Mouse (Mus musculus) frontal cortex, postnatal 36 days (tissue): Measurements from ENCODE around the gene Fcgr2b.
"Not testable (repeated sequence)": the region's sequence is repeated elsewhere in the genome, so short reads cannot be mapped to it uniquely, and the experiment has no call there.

ENCODE experiments used
- DNase-seq, 2 experiments: peaks; one replicate each; pipeline ENCODE4 v3.0.0; 2022; ENCODE audit warnings: low spot score in 2 of 2

The Fcgr2b gene

DNA sequence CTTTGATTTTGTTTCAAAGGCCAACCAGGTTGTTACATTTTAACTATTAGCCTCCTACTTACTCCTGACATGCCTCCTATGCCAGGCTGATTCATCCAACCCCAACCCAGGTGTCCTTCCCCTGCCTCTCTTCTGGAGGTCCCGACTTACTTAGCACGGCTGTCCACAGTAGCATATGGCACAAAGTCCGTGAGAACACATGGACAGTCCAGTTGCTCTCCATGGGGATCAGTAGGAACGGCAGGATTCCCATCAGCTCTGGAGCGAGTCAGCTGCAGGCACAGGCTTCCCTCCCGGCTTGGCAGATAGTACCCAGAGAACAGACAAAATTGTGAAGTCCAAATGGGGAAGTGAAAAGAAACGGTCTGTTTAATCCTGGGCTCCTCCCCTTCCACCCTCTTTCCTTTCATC lies 591 bp downstream of the Fcgr2b start:
- no peak for DNase-seq

DNA sequence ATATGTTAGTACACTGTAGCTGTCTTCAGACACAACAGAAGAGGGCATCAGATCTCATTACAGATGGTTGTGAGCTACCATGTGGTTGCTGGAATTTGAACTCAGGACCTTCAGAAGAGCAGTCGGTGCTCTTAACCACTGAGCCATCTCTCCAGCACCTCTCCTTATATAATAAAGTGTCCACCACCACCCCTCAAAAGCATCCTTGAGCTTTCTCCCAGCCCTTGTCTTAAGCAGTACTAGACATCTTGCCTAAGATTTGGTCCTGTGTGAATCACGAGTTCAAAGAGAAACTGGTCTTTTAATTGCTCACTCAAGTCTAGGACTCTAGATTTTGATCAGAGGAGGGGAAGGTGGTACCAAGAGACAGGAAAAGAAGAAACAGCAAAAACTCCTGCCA lies 997 bp downstream of the Fcgr2b start:
- not testable (repeated sequence) for DNase-seq

DNA sequence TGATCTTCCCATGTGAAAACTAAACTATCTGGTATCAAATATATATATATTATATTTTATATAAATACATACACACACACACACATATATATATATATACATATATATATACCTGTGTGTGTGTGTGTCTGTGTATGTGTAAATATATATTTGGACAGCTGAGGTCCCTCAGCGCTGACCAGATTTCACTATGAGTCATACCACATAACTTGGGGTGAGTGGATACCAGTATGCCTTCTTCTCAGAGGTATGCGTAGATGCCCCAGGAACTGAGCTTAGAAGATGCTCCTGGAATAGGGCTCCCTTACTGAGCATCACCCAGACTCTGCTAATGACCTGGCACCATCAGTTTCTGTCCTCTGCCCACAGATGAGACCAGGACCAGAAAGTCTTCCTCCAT lies 1.6 kb downstream of the Fcgr2b start:
- no peak for DNase-seq

DNA sequence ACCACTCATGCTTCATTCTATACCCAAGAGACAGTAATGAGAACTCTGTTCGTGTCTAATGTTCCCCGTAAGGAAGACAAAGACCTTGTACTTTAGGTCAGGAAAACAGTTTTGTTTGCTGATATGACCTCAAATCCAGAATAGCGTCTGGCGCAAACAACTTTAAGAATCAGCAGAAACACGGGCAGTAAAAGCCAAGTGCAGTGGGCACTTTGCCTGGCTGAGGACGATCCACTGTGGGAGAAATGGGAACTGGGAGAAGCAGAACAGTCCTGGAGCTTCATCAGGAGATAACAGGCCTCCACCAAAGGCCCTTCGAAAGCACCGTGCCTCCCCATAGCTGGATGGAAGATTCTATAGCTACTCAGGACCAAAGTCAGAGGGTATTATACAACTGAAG lies 2.2 kb downstream of the Fcgr2b start:
- DNase-seq, result no peak

DNA sequence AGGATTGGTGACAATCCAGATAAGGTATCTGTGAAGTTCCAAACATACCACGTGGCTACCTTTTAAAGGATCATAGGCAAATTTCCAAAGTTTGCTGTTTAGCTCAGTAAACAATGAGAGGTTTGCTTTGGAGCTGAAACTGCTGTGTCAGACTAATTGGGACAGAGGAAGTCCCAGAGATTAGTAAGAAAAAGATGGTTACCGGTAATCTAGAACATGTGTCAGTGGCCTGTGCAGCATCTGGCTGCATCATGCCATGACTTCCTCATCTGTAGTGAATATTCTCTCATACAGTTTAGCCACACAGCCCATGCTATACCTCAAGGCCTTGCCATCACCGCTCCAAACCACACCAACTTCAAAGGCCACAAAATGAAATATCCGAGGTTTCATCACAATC lies 3.4 kb downstream of the Fcgr2b start:
- no peak for DNase-seq

DNA sequence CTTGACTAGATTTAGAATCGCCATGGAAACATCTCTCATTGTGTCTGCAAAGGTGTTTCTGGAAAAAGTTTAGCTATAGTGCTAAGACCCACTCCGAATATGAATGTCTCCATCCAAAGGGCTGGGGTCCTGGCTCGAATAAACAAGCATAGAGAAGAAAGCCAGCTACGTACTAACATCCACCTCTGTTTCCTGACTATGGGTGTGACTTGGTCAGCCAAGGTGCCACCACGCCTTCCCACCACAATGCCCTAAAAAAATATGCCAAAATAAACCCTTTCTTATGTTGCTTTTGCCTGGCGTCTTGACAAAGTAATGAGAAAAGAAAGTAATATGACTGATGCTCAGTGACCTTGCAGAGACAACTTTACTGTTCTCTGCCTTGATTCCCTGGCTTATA lies 3.9 kb downstream of the Fcgr2b start:
- DNase-seq, result no peak

DNA sequence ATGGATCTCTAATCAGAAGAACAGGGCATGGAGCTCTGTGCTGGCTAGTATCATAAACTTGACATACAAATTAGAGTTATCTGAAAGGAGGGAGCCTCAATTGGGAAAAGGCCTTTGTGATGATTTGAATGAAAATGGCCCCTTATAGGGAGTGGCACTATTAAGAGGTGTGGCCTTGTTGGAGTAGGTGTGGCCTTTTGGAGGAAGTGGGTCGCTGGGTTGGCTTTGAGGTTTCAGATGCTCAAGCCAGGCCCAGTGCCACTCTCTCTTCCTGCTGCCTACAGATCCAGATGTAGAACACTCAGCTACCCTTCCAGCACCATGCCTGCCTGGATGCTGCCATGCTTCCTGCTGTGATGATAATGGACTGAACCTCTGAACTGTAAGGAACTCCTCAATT lies 7.8 kb downstream of the Fcgr2b start:
- no peak for DNase-seq

DNA sequence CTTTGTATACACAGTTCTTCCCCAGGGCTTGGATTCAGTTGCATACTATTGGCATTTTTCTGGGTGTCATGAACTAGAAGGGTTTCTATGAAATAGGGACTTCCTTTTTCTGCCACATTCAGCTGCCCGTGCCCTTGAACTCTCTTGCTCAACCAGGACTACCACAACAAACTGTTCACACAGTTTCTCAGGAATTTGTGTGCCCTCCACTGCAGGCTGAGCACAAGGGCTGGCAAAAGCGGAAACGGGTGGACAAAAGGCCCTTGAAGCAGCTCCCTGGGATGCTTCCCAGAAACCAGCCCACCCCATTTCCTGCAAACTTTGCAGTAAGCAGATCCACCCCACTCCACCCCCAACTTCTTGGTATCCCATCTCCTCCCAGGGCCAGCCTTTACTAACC lies 8.8 kb downstream of the Fcgr2b start:
- no peak for DNase-seq

DNA sequence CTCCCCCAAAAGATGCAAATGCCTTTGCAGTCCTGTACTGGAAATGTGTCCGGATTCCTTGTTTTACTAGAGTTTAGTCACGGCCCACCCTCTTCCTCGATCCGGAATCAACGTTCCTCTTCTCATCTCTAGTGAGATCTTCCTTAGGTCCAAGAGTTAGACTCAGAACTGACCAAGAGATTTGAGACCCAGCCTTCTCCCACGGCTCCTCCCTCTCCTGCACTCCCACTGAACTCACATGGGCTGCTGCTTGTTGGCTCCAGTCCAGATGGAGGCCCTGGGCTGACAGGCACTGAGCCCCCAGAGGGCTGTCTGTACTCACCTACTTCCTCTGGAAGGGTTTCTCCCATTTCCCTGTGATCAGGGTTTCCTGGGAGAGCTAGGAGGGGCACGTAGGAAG lies 13.3 kb downstream of the Fcgr2b start:
- DNase-seq, result no peak

DNA sequence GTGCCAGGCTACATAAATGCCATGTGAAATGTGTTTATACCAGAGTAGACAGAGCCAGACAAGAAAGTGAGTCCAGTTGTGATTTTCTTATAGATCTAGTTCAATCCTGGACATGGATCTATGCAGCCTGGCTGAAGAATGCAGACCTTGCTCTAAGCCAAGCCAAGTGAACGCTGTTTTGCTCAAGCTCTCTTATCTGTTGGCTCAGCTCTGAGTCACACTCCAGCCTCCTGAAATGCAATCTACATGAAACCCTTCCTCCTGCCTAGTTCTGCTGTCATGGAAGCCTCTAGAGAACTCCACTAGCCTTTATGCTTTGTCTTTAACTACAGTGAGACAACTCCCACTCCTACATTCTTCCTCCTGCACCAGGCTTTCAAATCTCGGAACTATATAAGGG lies 14.0 kb downstream of the Fcgr2b start:
- DNase-seq, result no peak

DNA sequence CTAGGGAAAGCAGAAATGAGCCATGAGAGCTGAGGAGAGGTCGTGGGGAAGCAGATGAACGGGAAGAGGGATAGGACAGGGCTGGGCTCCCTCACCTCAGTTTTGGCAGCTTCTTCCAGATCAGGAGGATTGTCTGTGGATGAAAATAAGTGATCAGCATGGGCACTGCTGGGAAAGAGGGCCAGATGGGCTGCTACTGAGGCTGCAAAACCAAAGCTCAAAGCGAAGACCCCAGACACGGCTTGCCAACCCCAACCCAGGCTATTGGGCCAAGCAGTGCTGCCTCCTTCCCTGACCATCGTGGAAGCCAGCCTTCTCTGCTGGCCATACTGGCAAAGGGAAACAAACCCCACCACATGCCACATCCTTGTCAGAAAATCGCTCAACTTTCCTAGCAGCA lies 15.2 kb downstream of the Fcgr2b start:
- DNase-seq, result no peak

DNA sequence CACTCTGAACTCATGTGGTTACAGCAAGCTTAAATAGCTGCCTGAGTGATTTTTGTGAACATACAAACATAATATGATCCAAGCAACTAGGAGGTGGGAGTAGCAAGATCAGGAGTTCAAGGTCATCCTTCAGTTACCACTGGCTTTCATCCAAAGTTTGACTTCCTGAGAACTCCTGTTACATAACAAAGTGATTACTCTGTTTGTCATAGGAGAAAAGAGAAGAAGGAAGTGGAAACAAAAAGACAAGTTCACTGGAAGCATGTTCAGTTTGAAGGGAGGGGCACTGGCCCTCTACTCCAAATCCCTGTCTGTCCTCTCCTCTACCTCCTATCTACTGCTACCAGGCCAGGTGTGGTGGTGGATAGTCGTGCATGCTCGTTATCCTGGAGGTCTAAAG lies 16.6 kb downstream of the Fcgr2b start:
- no peak for DNase-seq

DNA sequence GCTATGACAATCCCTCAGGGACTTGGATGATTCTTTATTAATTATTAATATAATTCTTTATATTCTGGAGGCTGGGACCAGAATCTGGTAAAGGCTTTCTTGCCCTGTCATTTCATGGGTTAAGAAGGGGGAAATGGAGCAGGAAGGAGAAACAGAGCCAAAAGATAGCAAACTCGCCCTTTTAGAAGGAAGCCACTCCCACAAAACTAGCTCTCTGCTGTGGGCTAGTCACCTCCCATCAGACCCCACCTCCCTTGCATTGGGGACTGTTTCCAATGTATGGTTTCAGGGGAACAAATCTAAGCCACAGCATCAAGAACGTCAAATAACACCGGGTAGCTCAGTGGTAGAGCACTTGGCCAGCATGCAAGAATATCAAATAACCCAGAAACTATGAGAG lies 18.1 kb downstream of the Fcgr2b start:
- DNase-seq, result no peak

DNA sequence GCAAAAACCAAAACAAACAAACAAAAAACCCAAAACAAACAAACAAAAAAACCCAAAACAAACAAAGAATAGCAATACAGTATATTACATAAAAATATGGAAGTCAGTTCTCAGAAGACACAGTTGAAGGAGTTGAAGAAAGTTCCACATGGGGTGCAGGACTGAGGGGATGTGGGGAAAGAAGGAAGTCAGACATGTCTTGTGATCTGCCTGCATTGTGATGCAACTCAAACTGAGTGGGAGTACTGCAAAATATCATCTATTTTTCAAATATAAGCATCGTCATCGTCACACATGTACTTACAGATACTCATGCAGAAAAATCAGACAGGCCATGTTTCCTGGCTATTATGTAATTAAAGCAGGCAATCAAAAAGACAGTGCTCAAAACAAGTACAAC lies 23.2 kb downstream of the Fcgr2b start:
- DNase-seq, result no peak

DNA sequence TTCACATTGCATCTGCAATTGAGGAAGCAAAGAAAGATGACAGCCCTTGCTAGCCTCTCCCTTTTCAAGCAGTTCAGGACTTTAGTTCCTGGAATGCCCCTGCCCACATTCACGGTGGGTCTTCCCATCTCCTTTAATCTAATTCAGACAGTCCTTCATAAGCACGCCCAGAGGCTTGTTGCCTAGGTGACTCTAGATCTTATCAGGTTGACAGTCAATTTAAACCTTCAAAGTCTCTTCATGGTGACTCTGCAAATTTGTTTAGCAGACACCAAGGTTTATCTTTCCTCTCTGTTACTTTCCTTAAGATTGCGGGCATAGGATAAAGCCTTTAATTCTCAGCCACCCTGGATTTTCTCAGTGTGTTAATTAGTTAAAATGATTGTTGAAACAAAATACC lies 25.6 kb downstream of the Fcgr2b start:
- no peak for DNase-seq

DNA sequence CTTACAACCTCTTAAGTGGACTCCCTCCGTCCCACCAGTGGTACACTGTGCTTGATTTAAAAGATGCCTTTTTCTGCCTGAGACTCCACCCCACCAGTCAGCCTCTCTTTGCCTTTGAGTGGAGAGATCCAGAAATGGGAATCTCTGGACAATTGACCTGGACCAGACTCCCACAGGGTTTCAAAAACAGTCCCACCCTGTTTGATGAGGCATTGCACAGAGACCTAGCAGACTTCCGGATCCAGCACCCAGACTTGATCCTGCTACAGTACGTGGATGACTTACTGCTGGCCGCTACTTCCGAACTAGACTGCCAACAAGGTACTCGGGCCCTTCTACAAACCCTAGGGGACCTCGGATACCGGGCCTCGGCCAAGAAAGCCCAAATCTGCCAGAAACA lies 31.4 kb downstream of the Fcgr2b start:
- DNase-seq, result not testable (repeated sequence)

DNA sequence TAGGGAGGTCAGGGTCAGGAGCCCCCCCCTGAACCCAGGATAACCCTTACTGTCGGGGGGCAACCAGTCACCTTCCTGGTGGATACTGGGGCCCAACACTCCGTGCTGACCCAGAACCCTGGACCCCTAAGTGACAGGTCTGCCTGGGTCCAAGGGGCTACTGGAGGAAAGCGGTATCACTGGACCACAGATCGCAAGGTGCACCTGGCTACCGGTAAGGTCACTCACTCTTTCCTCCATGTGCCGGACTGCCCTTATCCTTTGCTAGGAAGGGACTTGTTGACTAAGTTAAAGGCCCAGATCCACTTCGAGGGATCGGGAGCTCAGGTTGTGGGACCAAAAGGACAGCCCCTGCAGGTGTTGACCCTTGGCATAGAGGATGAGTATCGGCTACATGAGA lies 32.2 kb downstream of the Fcgr2b start:
- not testable (repeated sequence) for DNase-seq

DNA sequence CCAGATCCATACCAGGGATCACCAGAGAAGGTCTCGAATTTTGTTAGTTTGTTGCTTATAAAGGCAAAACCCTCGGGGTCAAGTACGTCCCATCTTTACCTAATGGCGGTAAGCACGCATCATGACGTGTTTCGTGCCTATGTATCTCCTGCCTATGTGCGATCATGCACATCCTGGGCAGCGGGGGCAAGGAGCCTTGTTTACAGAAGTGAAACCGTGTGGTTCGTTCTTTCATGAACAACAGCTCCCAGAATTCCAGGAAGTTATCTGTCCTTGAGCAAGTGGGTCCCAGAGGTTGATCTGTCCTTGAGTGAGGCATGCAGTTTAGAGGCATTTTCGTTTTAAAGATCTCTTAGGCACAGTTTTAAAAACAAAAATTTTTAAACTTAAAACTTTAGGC lies 37.1 kb downstream of the Fcgr2b start:
- DNase-seq, result no peak

DNA sequence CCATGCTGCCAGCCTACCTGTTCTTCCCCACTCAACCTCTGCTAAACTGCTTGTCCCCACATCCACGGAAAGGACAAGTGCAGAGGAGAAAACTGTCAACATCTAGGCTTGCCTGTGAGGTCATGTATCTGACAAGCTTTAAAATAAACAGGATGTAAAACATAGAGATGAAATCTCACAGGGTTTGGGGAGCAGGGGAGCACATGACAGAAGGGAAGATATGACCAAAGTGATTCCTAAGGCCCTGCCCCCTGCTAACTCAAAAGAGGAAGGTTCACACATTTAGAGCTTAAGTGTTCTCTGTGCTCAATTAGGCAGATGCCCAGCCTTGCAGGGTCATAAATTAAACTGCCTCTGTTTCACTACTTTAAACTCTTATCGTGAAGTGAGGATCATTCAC lies 42.0 kb downstream of the Fcgr2b start:
- DNase-seq, result no peak

DNA sequence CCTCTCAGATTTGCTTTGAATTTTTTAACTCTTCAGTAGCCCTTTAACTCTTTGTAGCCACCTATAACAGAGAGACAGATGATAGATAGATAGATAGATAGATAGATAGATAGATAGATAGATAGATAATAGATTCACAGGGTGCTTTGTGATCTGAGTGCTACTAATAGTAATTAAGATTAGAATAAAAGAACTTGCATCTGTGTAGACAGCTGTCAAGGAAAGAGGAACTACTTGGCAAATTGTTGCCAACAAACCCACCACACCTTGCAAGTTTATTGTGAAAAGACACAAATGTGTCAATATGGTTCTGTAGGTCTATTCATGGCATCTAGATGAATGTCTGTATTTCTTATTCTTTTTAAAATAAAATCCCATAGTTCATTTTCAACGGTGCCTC lies 42.4 kb downstream of the Fcgr2b start:
- DNase-seq, result no peak

DNA sequence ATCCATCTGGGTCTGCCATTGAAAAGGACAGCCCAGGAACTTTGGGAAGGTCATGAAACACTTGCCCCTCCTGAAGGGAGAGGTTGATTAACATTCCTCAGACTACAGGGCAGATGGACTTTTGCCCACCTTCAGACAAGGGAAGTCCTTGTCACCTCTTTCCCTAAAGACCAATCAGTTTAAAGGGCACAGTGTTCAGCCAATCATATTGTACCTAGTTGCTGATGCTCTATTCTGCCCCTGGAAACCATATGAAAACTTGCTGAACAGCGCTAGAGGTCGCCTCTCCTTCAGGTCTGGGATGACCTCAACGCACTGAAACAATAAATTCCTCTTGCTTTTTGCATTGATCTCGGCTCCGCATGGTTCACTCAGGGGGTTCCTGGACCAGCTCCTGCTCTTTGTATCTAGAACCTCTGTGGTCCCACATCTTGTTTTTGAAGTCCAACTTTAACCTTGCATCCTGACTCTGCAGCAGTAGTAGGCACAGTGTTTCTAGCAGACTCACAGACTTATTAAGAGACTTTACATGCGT lies 42.9 kb downstream of the Fcgr2b start:
- no peak for DNase-seq

DNA sequence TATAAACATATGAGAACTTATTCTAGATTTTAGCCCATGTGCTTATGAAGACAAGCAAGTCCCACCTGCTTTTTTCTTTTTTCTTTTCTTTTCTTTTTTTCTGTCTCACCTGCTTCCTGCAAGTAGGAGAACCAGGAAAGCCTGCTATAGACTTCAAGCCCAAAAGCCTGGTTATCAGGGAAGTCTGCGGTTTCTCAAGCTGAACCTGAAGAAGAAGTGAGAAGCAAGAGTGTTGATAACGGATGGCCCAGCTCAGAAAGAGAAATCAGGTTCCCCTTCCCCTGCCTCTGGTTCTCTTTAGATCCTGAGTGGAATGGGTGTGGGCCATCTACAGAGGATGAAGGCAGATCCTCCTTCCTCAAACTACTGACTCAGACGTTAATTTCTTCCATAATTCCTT lies 44.3 kb downstream of the Fcgr2b start:
- DNase-seq, result no peak

DNA sequence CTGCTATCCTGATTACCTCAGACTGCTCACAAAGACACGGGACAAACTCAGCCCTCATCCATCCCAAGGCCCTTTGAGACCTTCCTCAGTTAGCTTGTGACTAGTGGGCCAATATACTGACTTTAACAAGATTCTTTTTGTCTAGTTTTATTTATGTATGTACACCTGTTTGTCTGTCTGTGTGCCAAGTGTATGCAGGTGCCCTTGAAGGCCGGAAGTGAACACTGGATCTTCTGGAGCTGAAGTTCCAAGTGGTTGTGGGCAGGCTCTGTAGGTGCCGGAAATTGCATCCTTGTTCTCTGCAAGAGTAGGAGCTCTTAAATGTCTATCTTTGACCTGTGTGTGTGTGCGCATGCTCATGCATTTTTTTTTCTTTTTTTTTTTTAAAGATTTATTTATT lies 47.1 kb downstream of the Fcgr2b start:
- no peak for DNase-seq

DNA sequence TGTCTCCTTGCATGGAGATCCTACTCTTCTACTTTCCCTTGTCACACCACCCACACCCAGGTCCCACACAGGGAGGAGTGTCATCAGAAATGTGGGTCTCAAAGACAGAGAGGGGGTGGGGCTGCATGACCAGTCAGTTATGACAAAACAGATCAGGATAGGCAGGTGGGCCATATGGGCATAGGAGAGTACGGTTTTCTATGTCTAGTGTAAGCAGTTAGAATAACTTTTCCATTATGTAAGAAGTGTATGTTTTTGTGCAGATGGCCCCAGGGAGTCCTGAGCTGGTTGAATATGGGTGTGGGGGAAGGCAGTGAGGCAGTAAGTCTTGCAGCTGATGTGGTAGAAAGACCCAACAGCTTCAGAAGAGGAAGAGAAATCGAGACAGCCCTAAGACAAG lies 47.9 kb downstream of the Fcgr2b start:
- no peak for DNase-seq

DNA sequence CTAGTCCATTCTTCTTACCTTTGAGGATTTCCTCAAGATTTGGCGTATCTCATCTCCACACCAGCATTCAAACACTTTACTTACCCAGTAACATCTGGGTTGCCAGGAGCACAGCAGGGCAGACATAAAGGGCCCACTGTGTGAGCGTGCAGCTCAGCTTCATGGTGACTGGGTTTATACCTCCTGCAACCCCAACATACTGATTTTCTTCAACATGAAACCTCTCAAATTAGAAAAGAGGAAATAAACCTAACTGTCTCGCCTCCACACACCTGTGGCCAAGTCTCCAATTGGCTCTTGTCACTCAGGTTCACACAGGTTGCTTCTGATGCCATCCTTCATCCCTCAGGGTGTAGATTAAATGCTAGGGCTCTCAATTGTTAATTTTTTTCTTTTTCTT lies 49.0 kb downstream of the Fcgr2b start, which contains the start of gene Fcrla:
Fcrla (minus strand) TSS at position 206 of the 400 bp plus-strand sequence.
- no peak for DNase-seq
